Mouse (Mus musculus) liver, adult 2 months (tissue): ENCODE data around the gene Fam207a. TPM values are rescaled to one million over a fixed set of nuclear protein-coding genes. Genes with fewer than 3 reads are reported as not detected.
A peak's percentile ranks its signal among the peaks of the same experiment; 100 is the strongest.

ENCODE experiments used
- DNase-seq: peaks from one replicate; pipeline ENCODE4 v3.0.0-alpha.2; 2011; ENCODE audit warnings: low read depth, low spot score; ENCODE audit errors: extremely low read depth
- H3K27ac ChIP-seq: fragments of 200-500 bp; replicated peaks from 2 replicates; pipeline ENCODE4 v1.5.1; 2012; ENCODE audit warnings: low read depth, mild to moderate bottlenecking, control low read depth, inconsistent platforms, low read length; ENCODE audit not compliant: insufficient read depth
- H3K27me3 ChIP-seq: fragments of 200-500 bp; 2 replicates; pipeline ENCODE4 v1.6.1; 2012; ENCODE audit warnings: mild to moderate bottlenecking, moderate library complexity, low read length, inconsistent platforms; ENCODE audit not compliant: control insufficient read depth, insufficient read depth
- H3K36me3 ChIP-seq: fragments of 200-500 bp; 2 replicates; pipeline ENCODE4 v1.6.1; 2012; ENCODE audit warnings: low read length, inconsistent platforms; ENCODE audit not compliant: control insufficient read depth, insufficient read depth
- H3K4me1 ChIP-seq: fragments of 200-500 bp; 2 replicates; pipeline ENCODE4 v1.6.1; 2011; ENCODE audit warnings: low read length; ENCODE audit not compliant: control insufficient read depth, insufficient read depth
- H3K4me3 ChIP-seq: fragments of 200-500 bp; 2 replicates; pipeline ENCODE4 v1.5.1; 2011; ENCODE audit warnings: low read depth, mild to moderate bottlenecking, control low read depth, low read length, moderate library complexity; ENCODE audit not compliant: insufficient read depth
- H3K79me2 ChIP-seq: fragments of 200-500 bp; 2 replicates; pipeline ENCODE4 v1.6.1; 2012; ENCODE audit warnings: inconsistent platforms, mild to moderate bottlenecking, low read length, moderate library complexity; ENCODE audit not compliant: control insufficient read depth, insufficient read depth
- H3K9ac ChIP-seq: fragments of 200-500 bp; 2 replicates; pipeline ENCODE4 v1.6.1; 2012; ENCODE audit warnings: low read depth, mild to moderate bottlenecking, control low read depth, inconsistent platforms, low read length
- CTCF ChIP-seq: fragments of 200-500 bp; IDR thresholded peaks from 2 replicates; pipeline ENCODE4 v1.5.1; 2011; ENCODE audit warnings: low read depth, low read length, control low read depth
- POLR2A ChIP-seq: fragments of 200-500 bp; IDR thresholded peaks from 2 replicates; pipeline ENCODE4 v1.6.1; 2011; ENCODE audit warnings: low read length, control low read depth; ENCODE audit not compliant: insufficient read depth; ENCODE audit errors: extremely low read depth
- WGBS: fragments of 180-500 bp; shearing (Covaris S2); methylation state at CpG from one replicate; pipeline ENCODE4 v1.1.7; 2018; 5-methylcytosine and 5-hydroxymethylcytosine counted together
- polyA plus RNA-seq: library from polyadenylated mRNA; depleted of rRNA; stranded (reverse); fragments of >200 nt; gene quantifications from 2 replicates; pipeline ENCODE4 v1.2.3, GENCODE M21; 2012
- total RNA-seq: library from RNA; depleted of rRNA; stranded (reverse); fragments of >200 nt; gene quantifications from 2 replicates; pipeline ENCODE4 v1.2.3, GENCODE M21; 2014

Fam207a gene
- total and polyA plus RNA-seq, 2 experiments = 12.7 to 27.3 TPM

DNA sequence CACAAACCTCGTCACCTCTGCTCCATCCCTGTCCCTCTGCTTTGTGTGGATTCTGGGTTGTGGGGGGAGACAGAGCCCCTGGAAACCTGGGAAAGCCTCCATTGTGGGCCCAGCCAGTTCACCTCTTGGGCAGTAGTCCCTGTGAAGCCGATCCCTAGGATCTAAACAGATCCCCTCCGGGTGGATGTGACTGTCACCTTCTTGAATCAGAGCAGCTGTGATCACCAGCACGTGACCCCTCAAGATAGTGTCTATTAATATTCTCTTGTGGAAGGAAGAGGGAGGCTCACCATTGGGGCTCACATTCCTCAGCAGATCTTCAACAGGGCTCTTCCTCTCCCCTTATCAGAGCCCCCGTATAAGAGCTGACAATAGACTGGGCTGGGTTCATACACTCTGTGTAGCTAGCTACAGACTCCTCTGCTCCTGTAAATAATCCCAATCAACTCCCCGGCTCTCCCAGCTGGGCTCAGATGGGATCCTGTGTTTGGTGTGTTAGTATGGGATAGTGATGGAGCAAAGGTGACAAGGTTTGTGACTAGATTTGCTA lies 66.8 kb downstream of the Fam207a start:
- DNase-seq = no peak
- no peak for TF ChIP-seq CTCF
- TF ChIP-seq POLR2A = no peak
- Histone ChIP-seq H3K4me1 (peaks cover 3% of the 10 kb centered on the region; the same call in 1 of the 2 replicates), H3K4me3 (peak overlapping the region; percentile 1; the same call in 1 of the 2 replicates), H3K79me2 (no peaks in the 10 kb centered on the region), H3K27me3 (no peaks in the 10 kb centered on the region), H3K9ac (peak overlapping the region; percentile 10; the same call in 1 of the 2 replicates), H3K27ac (peak overlapping the region; percentile 77), H3K36me3 (no peaks in the 10 kb centered on the region)
- WGBS = 61% methylated on average over 6 of the region's 6 CpGs

- Histone ChIP-seq H3K4me1 (peaks cover 3% of the 10 kb centered on the region; the same call in 1 of the 2 replicates), H3K9ac (no peak overlapping the region), H3K36me3 (no peaks in the 10 kb centered on the region), H3K27ac (peak overlapping the region; percentile 50), H3K27me3 (no peaks in the 10 kb centered on the region), H3K4me3 (no peak overlapping the region), H3K79me2 (no peaks in the 10 kb centered on the region)
- TF ChIP-seq POLR2A (no peak), CTCF (no peak)
- WGBS = 85% methylated on average over 7 of the region's 7 CpGs
- DNase-seq = no peak
Observed at GRCm38 (mm10) chr10:77448209-77448608, 67.4 kb downstream of the Fam207a start.

- Histone ChIP-seq H3K9ac (no peak overlapping the region), H3K4me3 (no peak overlapping the region), H3K36me3 (no peaks in the 10 kb centered on the region), H3K27me3 (no peaks in the 10 kb centered on the region), H3K27ac (no peak overlapping the region), H3K4me1 (peaks cover 3% of the 10 kb centered on the region; the same call in 1 of the 2 replicates), H3K79me2 (no peaks in the 10 kb centered on the region)
- DNase-seq = no peak
- WGBS = 19% methylated on average over 2 of the region's 2 CpGs
- TF ChIP-seq CTCF = no peak
- TF ChIP-seq POLR2A = no peak
Observed at GRCm38 (mm10) chr10:77447755-77448154, 67.8 kb downstream of the Fam207a start.

DNA sequence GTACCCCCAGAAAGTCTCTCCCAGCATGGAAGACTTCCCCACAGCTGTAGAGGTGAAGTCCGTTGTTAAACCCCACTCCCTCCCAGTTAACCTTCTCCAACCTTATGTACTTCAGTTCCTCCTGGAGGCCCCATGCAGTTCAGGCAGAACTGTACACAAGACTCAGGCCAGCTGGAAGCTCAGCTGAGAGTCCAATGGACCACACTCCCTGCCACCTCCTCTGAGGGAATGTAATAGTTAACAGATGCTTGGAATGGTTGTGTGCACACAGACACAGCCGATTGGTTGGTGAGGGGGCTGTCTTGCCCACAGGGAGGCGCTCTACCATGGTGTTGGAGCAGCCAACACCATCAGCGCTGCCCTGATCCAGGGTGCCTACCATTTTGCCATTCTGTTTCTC lies 73.3 kb downstream of the Fam207a start:
- peak; percentile 18 for DNase-seq
- Histone ChIP-seq H3K4me1 (peaks cover 14% of the 10 kb centered on the region), H3K27me3 (no peaks in the 10 kb centered on the region), H3K36me3 (no peaks in the 10 kb centered on the region), H3K79me2 (no peaks in the 10 kb centered on the region), H3K27ac (peak overlapping the region; percentile 3; the same call in 1 of the 2 replicates), H3K4me3 (no peak overlapping the region), H3K9ac (no peak overlapping the region)
- TF ChIP-seq CTCF = no peak
- no peak for TF ChIP-seq POLR2A
- WGBS = 79% methylated on average over 4 of the region's 4 CpGs

DNA sequence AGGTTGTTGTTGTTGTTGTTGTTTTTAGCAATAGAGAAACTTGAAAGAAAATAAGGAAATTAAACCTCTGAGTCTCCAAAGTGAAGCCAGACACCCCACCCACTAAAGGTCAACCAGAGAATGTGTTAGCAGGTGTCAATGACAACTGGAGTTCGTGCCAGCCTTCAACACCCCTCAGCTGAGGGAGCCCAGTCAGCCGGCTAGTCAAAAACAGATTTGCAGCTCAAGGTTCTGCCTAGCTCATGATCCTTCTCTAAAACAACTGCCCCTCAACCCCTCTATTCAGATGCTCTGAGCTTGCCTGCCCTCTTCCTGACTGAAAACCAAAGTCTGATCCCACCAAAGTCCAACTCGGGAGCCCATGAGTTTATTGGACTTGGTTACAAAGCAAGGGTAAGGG lies 73.8 kb downstream of the Fam207a start:
- Histone ChIP-seq H3K9ac (no peak overlapping the region), H3K4me3 (no peak overlapping the region), H3K27ac (peak overlapping the region; percentile 3; the same call in 1 of the 2 replicates), H3K36me3 (no peaks in the 10 kb centered on the region), H3K4me1 (peaks cover 14% of the 10 kb centered on the region), H3K79me2 (no peaks in the 10 kb centered on the region), H3K27me3 (no peaks in the 10 kb centered on the region)
- 45% methylated on average over 3 of the region's 3 CpGs for WGBS
- TF ChIP-seq CTCF (no peak), POLR2A (no peak)
- no peak for DNase-seq

DNA sequence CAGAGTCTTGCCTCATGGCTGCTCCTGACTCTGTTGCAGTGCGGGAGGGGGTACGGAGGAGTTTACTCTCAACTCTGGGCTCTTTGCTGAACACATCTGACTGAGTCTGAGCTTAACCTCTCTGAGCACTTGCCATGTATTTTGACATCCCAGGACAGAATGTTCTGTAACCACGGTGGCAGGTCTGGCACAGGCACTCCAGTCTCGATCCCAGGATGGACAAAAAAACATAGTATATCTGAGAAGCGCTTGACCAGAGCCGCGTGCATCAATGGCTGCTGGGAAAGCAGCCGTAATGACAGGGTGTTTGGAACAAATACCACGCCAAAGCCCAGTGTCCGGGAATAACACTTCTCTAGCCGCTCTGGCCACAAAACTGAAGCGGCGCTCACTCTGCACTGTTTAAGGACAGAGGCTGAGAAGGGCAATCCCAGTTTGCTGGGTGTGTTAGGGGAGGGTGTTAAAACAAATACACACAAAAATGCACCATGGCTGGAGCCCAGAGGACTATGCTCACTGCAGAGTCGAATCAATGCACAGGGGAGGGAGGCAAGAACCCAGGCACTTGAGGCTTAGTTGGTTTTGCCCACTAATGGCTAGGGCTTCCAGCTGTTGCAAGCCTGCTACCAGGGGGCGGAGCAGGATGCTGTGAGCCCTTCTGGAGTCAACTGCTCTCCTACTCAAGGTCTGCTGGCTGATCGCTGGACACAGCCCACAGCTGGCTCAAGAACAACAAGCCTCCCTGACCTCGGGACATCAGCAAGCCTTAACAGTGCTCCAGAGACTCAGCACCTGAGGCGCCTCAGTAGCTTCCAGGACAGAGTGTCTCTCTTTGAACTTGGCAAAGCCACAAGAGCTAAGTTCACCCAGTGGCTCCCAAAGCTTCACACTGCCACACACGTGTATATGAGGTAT lies 74.5 kb downstream of the Fam207a start:
- Histone ChIP-seq H3K4me1 (peaks cover 14% of the 10 kb centered on the region), H3K27me3 (no peaks in the 10 kb centered on the region), H3K79me2 (no peaks in the 10 kb centered on the region), H3K4me3 (no peak overlapping the region), H3K36me3 (no peaks in the 10 kb centered on the region), H3K27ac (peak overlapping the region; percentile 11), H3K9ac (no peak overlapping the region)
- DNase-seq = peak; percentile 86
- no peak for TF ChIP-seq CTCF
- no peak for TF ChIP-seq POLR2A
- WGBS = 28% methylated on average over 19 of the region's 19 CpGs
